Mouse (Mus musculus) hematopoietic stem cell, adult 5-6 weeks (primary cell): ENCODE measurements around the gene Slc34a1. TPM values are rescaled to one million over a fixed set of nuclear protein-coding genes. Genes with fewer than 3 reads are reported as not detected.
"Not testable (repeated sequence)": the region's sequence is repeated elsewhere in the genome, so short reads cannot be mapped to it uniquely, and the experiment has no call there.

ENCODE experiments used
- ATAC-seq, 2 experiments: fragments of 125-278 bp in 1 of 2; replicated peaks in 1 of 2; 2 replicates each; pipeline ENCODE4 v1.8.0; 2016 to 2017; ENCODE audit warnings: inconsistent platforms in 2 of 2, mild to moderate bottlenecking in 2 of 2, moderate number of reproducible peaks in 2 of 2, low read depth in 1 of 2, moderate TSS enrichment in 1 of 2; ENCODE audit not compliant: low FRiP score in 2 of 2, poor library complexity in 2 of 2, severe bottlenecking in 2 of 2, insufficient read depth in 1 of 2, low TSS enrichment in 1 of 2
- total RNA-seq: library from RNA; stranded (forward); fragments of 172-1452, 232-1000 nt; gene quantifications from 2 replicates; pipeline ENCODE4 v1.2.3, GENCODE M21; 2017

Slc34a1 gene
- total RNA-seq, 1 experiment from 2014 or later, result not detected

GRCm38 (mm10) chr13:55426613-55427012, 28.6 kb downstream of the Slc34a1 start, which contains the start of gene F12:
Gene F12 (minus strand): TSS chr13:55426793.
- no peak for ATAC-seq

- ATAC-seq, result peak; percentile 80 to 86
Observed at GRCm38 (mm10) chr13:55429226-55429888, 31.4 kb downstream of the Slc34a1 start.

- ATAC-seq, result no peak
Observed at GRCm38 (mm10) chr13:55430566-55430965, 32.6 kb downstream of the Slc34a1 start.

DNA sequence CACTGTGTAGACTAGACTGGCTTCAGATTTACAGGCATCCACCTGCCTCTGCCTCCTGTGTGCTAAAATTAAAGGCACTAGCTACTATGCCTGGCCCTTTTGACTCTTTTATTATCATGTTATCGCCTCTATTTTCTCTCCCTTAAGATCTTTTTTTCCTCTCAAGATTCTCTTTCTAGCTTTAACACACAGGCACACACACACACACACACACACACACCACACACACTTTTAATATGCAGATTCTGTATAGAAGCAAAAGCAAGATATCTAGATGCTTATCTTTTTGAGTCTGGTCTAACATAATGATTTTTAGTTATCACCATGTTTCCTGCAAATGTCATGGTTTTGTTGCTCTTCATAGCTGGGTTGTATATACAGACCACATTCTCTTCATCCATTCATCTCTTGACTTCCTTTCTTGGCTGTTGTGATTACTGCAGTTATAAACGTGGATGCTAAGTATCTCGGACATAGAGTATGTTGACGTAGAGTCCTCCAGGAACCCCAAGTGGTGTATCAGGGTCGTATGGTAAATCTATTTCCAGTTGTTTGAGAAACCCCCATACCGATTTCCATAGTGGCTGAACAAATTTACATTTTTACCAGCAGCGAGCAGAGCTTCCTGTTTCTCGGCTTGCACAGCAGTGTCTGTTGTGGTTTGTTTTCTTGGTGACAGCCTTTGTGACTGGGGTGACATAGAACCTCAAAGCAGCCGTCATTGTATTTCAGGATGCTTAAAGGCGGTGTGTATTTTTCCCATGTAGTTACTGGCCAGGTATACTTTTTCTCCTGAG, 34.1 kb downstream of the Slc34a1 start:
- peak; percentile 76 to 84 for ATAC-seq

DNA sequence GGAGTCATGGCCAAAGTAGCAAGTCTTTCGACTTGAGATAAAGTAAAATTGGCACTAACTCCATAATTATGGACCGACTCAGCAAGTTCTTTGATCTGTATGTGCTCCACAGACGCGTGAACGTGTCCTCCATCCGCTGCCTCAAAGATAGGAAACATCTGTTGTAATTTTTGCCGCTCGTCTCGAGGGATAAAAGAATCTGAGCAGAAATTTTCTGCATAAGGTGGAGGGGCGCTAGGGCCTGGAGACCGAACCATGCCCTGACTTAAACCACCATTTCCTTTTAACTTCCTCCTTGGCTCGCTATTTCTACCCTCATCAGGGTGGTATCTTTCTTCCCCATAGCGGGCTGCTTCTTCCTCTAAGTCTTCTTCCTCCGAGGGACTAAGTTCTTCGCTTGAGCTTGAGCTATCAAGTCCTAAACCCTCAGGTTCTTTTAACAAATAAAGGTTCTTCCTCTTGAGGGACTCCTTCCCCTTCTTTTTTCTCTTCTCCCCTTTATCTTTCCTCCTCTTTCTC, 39.2 kb downstream of the Slc34a1 start:
- not testable (repeated sequence) for ATAC-seq

DNA sequence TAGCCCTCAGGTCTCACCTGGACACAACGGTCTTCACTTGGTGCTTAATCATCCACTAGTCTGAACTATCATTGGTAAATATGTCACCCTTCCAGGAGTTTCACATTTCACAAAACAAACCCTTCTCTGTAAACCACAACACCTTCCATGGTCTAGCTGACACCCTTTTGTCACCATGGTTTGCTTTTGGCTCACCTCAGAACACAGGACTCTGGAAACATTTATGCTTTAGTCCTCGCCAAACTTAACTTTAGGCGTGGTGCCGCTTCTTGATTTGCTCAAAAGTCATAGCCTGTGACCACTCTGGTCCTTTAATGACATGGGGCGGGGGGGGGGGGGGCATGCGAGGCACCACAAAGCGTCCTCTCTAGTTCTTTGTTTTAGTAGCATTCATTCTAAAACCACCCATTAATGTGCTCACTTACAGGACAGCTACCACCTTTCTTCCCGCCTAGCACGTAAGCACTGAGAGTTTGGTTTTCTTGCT, 45.9 kb downstream of the Slc34a1 start:
- ATAC-seq, result no peak

DNA sequence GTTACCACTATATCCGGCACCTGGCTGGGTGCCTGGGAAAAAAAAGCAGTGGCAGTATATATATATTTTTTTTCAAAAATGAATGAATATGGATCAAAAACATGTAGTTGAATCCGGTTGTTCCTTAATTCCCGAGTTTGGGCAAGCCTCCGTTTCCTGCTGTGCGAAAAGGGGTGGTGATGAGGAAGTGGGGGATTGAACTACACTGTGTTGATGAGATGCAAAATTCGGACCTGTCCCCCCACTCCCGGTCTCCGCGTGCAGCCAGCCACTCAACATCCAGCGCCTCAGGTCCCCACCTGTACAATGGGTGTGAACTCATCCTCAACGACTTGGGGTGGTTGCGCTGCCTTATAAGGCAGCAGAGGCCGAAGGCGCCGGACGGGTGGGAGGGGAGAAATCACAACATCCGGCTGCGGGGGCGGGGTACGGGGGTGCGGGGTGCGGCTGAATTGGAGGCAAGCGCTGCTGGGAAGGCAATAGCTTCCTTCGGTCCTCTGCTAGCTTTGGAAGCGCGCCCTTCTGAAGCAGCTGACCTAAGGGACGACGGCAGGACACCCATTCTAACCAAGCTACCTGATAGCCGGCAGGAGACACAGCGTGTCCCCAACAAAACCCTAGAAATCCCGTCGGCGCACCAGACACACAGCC, 46.4 kb downstream of the Slc34a1 start:
- peak; percentile 14 to 34; a peak in 3 of 4 replicates for ATAC-seq

DNA sequence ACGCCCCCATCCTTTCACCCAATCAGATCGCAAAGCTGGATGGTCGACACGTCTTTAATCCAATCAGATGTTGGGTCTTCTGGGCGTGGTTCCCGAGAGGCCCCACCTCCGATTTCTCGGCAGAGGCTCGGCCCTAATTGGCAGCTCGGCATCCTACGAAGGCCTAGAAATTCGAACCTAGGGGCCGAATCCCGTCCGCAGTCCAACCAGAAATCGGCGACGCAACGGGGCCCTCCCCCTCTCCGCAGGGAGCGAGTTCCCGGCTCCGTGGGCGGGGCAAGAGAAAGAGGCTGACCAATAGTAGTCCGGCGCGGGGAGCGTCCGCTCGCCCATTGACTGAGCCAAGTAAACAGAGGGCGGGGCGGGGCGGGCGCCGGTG, 46.9 kb downstream of the Slc34a1 start, which contains the start of gene Grk6:
Grk6 (plus strand) TSS at position 136 of the 379 bp plus-strand sequence.
- ATAC-seq, result peak; percentile 85

DNA sequence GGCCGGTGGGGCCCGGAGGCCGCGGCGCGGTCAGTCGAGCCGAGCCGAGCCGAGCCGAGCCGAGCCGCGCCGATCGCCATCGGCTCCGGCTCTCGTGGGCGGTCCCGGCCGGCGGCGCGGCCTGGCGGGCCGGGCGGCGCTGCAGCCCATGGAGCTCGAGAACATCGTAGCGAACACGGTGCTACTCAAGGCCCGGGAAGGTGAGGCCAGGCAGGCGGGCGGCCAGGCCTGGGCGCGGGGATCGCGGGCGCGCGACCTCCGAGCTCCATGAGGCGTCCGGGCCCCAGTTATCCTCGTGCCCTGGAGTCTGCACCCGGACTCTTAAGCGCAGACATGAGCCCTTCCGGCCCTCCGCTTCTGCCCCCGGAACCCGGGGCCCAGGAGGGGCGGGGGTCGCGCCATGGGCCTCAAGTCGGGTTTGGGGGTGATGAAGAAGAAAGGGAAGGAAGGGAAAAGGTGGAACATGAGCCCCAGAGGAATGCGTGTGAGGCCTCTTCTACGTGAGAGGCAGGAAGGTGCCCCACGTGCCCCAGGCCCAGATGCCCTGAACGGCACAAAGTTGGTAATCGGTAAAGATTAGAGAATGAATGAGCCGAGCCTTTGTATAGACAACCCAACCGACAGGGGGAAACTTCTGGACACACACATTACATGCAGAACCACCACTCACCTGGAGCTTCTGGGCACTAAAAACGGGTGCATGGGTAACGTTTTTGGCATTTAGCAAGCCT, 47.5 kb downstream of the Slc34a1 start:
- no peak for ATAC-seq

- ATAC-seq, result no peak
Observed at GRCm38 (mm10) chr13:55446483-55447105, 48.6 kb downstream of the Slc34a1 start.

- peak; percentile 30 to 38; a peak in 3 of 4 replicates for ATAC-seq
Observed at GRCm38 (mm10) chr13:55447543-55447943, 49.6 kb downstream of the Slc34a1 start.

DNA sequence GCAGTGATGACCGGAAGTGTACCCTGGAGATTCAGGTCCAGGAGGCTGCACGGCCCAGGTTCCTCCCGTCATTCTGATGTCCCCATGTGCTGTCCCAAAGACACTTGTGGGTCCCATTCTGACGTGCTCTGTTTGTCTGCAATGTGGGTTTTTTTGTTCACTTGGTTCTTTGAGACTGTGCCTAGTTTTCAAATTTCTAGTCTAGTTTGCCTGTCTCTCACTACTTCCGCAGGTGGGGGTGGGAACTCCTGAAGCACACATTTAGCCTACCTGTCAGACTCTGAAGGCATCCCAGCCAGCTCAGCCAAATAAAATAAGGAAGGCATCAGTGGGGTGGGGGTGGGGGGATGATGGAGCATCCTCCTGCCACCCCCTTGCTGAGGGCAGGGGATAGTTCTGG, 50.1 kb downstream of the Slc34a1 start:
- no peak for ATAC-seq

DNA sequence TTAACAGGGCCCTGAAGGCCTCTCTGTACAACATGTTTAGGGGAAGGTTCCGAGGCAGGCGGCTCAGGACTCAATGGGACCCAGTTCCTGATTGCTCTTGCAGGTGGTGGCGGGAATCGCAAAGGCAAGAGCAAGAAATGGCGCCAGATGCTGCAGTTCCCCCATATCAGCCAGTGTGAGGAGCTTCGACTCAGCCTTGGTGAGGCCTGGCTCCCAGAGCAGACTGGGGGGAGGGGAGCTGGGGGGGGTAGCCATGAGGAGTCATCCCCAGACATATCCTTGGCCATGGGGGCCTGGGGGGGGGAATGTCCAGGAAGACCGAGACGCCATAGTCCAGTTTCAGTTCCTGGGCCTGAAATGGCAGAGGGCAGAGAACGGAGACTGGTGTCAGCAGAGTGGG, 51.2 kb downstream of the Slc34a1 start:
- ATAC-seq, result no peak

- ATAC-seq, result peak; percentile 8 to 22; a peak in 2 of 4 replicates
Observed at GRCm38 (mm10) chr13:55449679-55450441, 51.9 kb downstream of the Slc34a1 start.

DNA sequence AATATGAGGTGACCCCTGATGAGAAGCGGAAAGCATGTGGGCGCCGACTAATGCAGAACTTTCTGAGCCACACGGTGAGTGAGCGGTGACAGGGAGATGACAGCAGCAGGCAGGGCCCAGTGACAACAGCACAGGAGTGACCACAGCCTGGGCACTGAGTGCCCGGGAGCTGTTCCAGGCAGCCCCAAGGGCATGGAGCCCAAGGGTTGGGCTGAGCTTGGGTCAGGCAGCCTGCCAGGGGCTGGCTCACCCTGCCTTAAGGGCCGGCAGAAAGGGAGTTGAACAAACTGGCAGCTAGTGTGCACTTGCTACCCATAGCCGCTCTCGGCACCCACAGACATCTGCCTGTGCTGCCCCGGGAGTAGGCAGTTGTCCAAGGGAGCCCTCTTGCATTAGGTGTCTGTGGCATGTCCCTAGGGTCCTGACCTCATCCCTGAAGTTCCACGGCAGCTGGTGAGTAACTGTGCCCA, 52.6 kb downstream of the Slc34a1 start:
- no peak for ATAC-seq

GRCm38 (mm10) chr13:55451296-55451695, 53.3 kb downstream of the Slc34a1 start:
- no peak for ATAC-seq
